Mouse (Mus musculus) layer of hippocampus, postnatal 14 days (tissue): ENCODE results near the gene Gm13691. TPM values are rescaled to one million over a fixed set of nuclear protein-coding genes. Genes with fewer than 3 reads are reported as not detected.
"Not testable (repeated sequence)": the region's sequence is repeated elsewhere in the genome, so short reads cannot be mapped to it uniquely, and the experiment has no call there.

Source experiments
- DNase-seq, 2 experiments: peaks; one replicate each; pipeline ENCODE4 v3.0.0; 2021 to 2022; ENCODE audit warnings: low spot score in 2 of 2, mixed read lengths in 1 of 2
- long read RNA-seq, 2 experiments: library from polyadenylated mRNA; stranded (forward); transcript quantifications; one replicate each; pipeline ENCODE4 v2.0.0; 2021
- total RNA-seq, 2 experiments: library from RNA; stranded (reverse); gene quantifications; 2 replicates each; pipeline ENCODE4 v1.2.3; 2021

Gm13691 gene
- 1 to 10 TPM; 1.2 to 1.6 TPM for total RNA-seq
- long read RNA-seq, experiment 1 = 0 reads
- long read RNA-seq, experiment 2 = 0 reads

GRCm38 (mm10) chr2:83990253-83990652, at the start of gene Gm13691:
Gene Gm13691 (plus strand): TSS chr2:83990553.
- DNase-seq = not testable (repeated sequence)

GRCm38 (mm10) chr2:83940931-83941361, 49.4 kb upstream of the Gm13691 start, which contains the start of gene Zswim2:
Gene Zswim2 (minus strand): TSS chr2:83941228.
- DNase-seq = peak; percentile 86 to 88

- no peak for DNase-seq
Observed at GRCm38 (mm10) chr2:83941378-83941777, 49.0 kb upstream of the Gm13691 start.

- no peak for DNase-seq
Observed at GRCm38 (mm10) chr2:83941792-83942191, 48.6 kb upstream of the Gm13691 start.

- DNase-seq = not testable (repeated sequence)
Observed at GRCm38 (mm10) chr2:83955393-83955792, 35.0 kb upstream of the Gm13691 start, which contains the start of gene Gm13698. Gene Gm13698 (plus strand): TSS chr2:83955693.

GRCm38 (mm10) chr2:83961203-83961602, 29.1 kb upstream of the Gm13691 start, which contains the start of gene Gm13693:
Gene Gm13693 (plus strand): TSS chr2:83961503.
- DNase-seq = not testable (repeated sequence)

- DNase-seq = not testable (repeated sequence)
Observed at GRCm38 (mm10) chr2:83967013-83967412, 23.3 kb upstream of the Gm13691 start, which contains the start of gene Gm13695. Gene Gm13695 (plus strand): TSS chr2:83967313.

GRCm38 (mm10) chr2:83972823-83973222, 17.5 kb upstream of the Gm13691 start, which contains the start of gene Gm13696:
Gene Gm13696 (plus strand): TSS chr2:83973123.
- DNase-seq = not testable (repeated sequence)

- DNase-seq = not testable (repeated sequence)
Observed at GRCm38 (mm10) chr2:83978633-83979032, 11.7 kb upstream of the Gm13691 start, which contains the start of gene Gm13694. Gene Gm13694 (plus strand): TSS chr2:83978933.

GRCm38 (mm10) chr2:83984443-83984842, 5.9 kb upstream of the Gm13691 start, which contains the start of gene Gm13697:
Gene Gm13697 (plus strand): TSS chr2:83984743.
- not testable (repeated sequence) for DNase-seq

- not testable (repeated sequence) for DNase-seq
Observed at GRCm38 (mm10) chr2:83993639-83994255, 3.4 kb downstream of the Gm13691 start.

GRCm38 (mm10) chr2:83994526-83994925, 4.2 kb downstream of the Gm13691 start:
- not testable (repeated sequence) for DNase-seq

- DNase-seq = peak; percentile 40 to 70
Observed at GRCm38 (mm10) chr2:84008913-84009312, 18.6 kb downstream of the Gm13691 start.

- DNase-seq = no peak
Observed at GRCm38 (mm10) chr2:84009818-84010217, 19.5 kb downstream of the Gm13691 start.

GRCm38 (mm10) chr2:84014572-84014971, 24.2 kb downstream of the Gm13691 start:
- no peak for DNase-seq

- DNase-seq = not testable (repeated sequence)
Observed at GRCm38 (mm10) chr2:84016291-84016690, 25.9 kb downstream of the Gm13691 start.

- no peak for DNase-seq
Observed at GRCm38 (mm10) chr2:84018330-84018729, 28.0 kb downstream of the Gm13691 start.

GRCm38 (mm10) chr2:84019519-84020305, 29.4 kb downstream of the Gm13691 start:
- DNase-seq = no peak

- DNase-seq = no peak
Observed at GRCm38 (mm10) chr2:84021930-84022329, 31.6 kb downstream of the Gm13691 start.

- no peak for DNase-seq
Observed at GRCm38 (mm10) chr2:84022905-84023304, 32.6 kb downstream of the Gm13691 start.

- no peak for DNase-seq
Observed at GRCm38 (mm10) chr2:84023319-84023718, 33.0 kb downstream of the Gm13691 start.

GRCm38 (mm10) chr2:84025217-84025616, 34.9 kb downstream of the Gm13691 start:
- peak in 1 of 2 experiments; percentile 4 for DNase-seq
